Mouse (Mus musculus) embryonic facial prominence, embryonic 10.5 days (tissue): ENCODE measurements at regions not wholly inside any gene's neighbourhood (a gene's known extent, or its start where the extent isn't known, plus 50 kb on each side); places are given as distances from the start of the nearest gene placed in this dataset.

Experiments
- DNase-seq: peaks from one replicate; pipeline ENCODE4 v3.0.0-alpha.2; 2017; ENCODE audit warnings: low spot score
- H3K27ac ChIP-seq: fragments of 300-500 bp; sonication (generic); replicated peaks from 2 replicates; pipeline ENCODE4 v1.5.1; 2016; ENCODE audit warnings: mild to moderate bottlenecking
- H3K27me3 ChIP-seq: fragments of 300-500 bp; sonication (generic); replicated peaks from 2 replicates; pipeline ENCODE4 v1.6.1; 2016; ENCODE audit warnings: low read depth, mild to moderate bottlenecking; ENCODE audit not compliant: poor library complexity, severe bottlenecking
- H3K36me3 ChIP-seq: fragments of 300-500 bp; sonication (generic); replicated peaks from 2 replicates; pipeline ENCODE4 v1.6.1; 2016; ENCODE audit warnings: mild to moderate bottlenecking, moderate library complexity
- H3K4me1 ChIP-seq: fragments of 300-500 bp; sonication (generic); 2 replicates; pipeline ENCODE4 v1.6.1; 2016
- H3K4me3 ChIP-seq: fragments of 300-500 bp; sonication (generic); 2 replicates; pipeline ENCODE4 v1.5.1; 2016; ENCODE audit warnings: mild to moderate bottlenecking, moderate library complexity
- H3K9me3 ChIP-seq: fragments of 300-500 bp; sonication (generic); 2 replicates; pipeline ENCODE4 v1.6.1; 2016; ENCODE audit warnings: mild to moderate bottlenecking
- WGBS: fragments of 180-500 bp; shearing (Covaris S2); methylation state at CpG from one replicate; pipeline ENCODE4 v1.1.7; 2016; 5-methylcytosine and 5-hydroxymethylcytosine counted together

DNA sequence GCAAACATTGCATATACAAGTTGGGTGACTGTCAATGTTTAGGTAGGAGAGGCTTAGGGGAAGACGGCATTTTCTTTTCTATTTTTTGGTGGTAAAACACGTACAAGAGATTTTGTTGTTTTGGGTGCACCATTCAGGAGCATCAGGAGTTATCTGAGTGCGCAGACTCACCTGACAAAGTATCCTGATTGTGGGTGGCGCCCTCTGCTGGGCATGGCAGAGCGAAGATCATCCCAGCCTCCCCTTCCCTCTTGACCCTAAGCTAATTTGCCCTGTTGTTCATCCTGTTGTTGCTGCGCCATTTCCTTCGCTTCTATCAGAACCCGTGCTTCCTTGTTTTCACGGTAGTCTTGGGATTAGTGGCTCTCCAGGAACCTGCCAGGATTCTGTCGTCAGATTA is 217.6 kb upstream of the Cnr1 start:
- Histone ChIP-seq H3K27me3 (no peaks in the 10 kb centered on the region), H3K4me3 (no peak overlapping the region), H3K9me3 (peaks cover 9% of the 10 kb centered on the region), H3K27ac (no peak overlapping the region), H3K4me1 (no peaks in the 10 kb centered on the region), H3K36me3 (no peaks in the 10 kb centered on the region)
- DNase-seq: peak; percentile 14
- 55% methylated on average over 10 of the region's 10 CpGs for WGBS

DNA sequence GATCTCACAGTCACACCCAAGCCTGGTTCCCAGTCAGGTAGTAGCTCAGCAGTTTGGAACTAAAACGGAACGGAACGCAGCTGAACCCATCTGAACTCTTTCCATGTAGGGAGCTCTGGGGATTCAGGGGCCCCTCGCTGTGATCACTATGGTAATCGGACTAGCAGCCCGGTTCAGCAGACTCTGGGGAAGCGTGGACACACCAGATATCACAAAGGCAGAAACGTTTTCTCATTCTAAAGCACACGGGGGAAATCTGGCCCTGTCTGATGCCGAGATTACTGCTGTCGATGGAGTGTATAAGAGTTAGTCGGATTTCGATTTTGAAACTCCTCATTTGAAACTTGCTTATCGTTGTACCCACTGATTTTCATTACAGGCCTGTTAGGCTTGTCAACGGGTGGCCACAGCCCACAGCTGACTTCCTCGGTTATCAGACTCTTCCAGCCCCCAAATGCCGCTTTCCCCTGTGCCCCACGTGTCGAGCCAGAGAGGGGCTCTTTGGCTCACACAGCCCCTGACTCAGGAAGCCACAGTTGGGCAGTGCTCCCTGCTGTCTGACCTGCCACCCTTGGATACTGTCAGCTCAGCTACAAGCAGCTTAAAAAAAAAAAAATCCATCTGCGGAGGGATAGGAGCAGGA is 207.8 kb upstream of the Cnr1 start:
- Histone ChIP-seq H3K36me3 (no peaks in the 10 kb centered on the region), H3K27me3 (no peaks in the 10 kb centered on the region), H3K27ac (no peak overlapping the region), H3K4me3 (no peak overlapping the region), H3K9me3 (no peaks in the 10 kb centered on the region), H3K4me1 (peaks cover 9% of the 10 kb centered on the region; the same call in 1 of the 2 replicates)
- DNase-seq: no peak
- 39% methylated on average over 20 of the region's 20 CpGs for WGBS

DNA sequence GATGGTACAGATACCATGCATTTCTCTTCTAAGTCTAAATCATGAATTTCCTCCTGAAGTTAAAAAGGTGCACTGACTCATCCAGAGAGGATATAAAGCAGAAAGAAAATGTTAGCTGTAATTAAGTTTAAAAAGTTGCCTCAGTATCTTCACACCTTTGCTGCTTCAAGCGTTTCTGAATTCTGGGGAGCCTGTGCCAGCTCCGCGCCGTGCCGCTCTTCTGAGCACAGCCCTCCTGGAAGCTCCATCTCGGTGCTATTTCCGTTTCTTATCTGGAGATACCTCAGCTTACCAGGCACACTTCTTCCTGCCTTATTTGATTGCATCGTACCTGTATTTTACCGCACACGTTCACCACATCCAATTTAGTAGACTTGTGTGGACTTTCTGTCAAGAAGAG is 203.4 kb upstream of the Cnr1 start:
- H3K4me3 ChIP-seq: no peak overlapping the region
- no peak for DNase-seq
- WGBS: 94% methylated on average over 10 of the region's 10 CpGs
- peaks cover 9% of the 10 kb centered on the region; the same call in 1 of the 2 replicates for H3K4me1 ChIP-seq
- no peaks in the 10 kb centered on the region for H3K9me3 ChIP-seq
- no peak overlapping the region for H3K27ac ChIP-seq
- H3K36me3 ChIP-seq: no peaks in the 10 kb centered on the region
- no peaks in the 10 kb centered on the region for H3K27me3 ChIP-seq

DNA sequence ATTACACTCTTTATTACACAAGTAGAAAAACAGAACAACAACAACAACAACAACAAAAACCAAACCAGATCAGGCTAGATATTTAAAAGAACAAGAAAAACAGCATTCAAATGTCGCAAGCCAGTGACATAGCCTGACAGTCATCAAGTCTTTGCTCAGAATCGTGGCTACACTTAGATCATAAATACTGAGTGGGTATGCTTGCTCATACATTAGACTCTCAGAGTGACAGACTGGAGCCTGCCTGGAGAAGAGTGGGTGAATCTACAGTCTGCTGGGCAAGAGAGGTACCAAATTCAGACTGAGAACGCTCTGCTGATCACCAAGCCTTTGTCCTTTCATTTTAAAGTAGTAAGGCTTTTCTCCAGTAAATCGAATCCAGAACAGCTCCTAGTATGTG is 202.4 kb upstream of the Cnr1 start:
- Histone ChIP-seq H3K4me1 (0 out of 2 replicates have a peak, but pooled peaks cover under 1% of the 10 kb centered on the region), H3K9me3 (no peaks in the 10 kb centered on the region), H3K27ac (no peak overlapping the region), H3K36me3 (no peaks in the 10 kb centered on the region), H3K27me3 (no peaks in the 10 kb centered on the region), H3K4me3 (no peak overlapping the region)
- no peak for DNase-seq
- WGBS: 91% methylated on average over 4 of the region's 4 CpGs

DNA sequence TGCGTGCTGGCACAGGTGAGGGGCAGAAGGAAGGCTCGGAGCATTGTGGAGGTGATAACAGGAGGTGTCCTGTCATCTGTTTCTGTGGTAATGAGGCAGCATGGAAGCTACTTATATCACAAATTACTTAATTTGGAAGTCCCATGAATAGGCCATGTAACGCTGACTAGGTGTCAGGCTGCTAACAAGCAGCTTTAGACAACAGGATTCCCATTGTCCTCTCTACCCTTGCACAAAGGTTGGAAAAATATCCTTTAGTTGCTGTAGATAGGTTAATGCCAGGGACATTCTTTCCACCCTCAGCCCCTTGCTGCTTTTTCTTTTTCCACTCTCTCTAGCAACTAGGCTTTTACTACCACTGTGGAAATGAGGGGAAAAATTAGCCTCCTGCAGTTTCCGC is 192.6 kb upstream of the Cnr1 start:
- peaks cover 11% of the 10 kb centered on the region for H3K4me1 ChIP-seq
- H3K27ac ChIP-seq: no peak overlapping the region
- H3K36me3 ChIP-seq: no peaks in the 10 kb centered on the region
- 74% methylated on average over 4 of the region's 4 CpGs for WGBS
- no peak overlapping the region for H3K4me3 ChIP-seq
- DNase-seq: no peak
- H3K27me3 ChIP-seq: no peaks in the 10 kb centered on the region
- no peaks in the 10 kb centered on the region for H3K9me3 ChIP-seq

DNA sequence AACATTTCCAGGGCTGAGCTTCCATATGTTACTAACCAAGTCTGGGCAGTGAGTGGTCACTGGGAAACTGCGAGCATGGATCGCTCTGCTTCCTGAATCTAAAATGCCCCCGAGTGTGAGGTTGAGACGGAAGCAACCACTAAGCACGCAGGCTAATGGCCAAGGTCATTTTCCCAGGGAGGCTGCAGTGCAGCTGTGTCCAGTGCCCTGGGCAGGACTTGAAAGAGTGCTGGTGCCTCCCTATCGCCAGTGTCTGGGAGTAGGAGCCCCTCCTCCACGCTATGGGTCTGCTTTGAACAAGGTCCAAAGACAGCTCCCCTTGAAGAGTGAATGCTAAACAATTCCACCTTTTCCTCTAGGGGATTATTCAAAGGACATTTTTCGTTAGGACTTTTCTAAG is 189.5 kb upstream of the Cnr1 start:
- 47% methylated on average over 8 of the region's 8 CpGs for WGBS
- Histone ChIP-seq H3K9me3 (no peaks in the 10 kb centered on the region), H3K4me3 (no peak overlapping the region), H3K27me3 (no peaks in the 10 kb centered on the region), H3K4me1 (peaks cover 18% of the 10 kb centered on the region), H3K36me3 (no peaks in the 10 kb centered on the region), H3K27ac (no peak overlapping the region)
- peak; percentile 20 for DNase-seq

DNA sequence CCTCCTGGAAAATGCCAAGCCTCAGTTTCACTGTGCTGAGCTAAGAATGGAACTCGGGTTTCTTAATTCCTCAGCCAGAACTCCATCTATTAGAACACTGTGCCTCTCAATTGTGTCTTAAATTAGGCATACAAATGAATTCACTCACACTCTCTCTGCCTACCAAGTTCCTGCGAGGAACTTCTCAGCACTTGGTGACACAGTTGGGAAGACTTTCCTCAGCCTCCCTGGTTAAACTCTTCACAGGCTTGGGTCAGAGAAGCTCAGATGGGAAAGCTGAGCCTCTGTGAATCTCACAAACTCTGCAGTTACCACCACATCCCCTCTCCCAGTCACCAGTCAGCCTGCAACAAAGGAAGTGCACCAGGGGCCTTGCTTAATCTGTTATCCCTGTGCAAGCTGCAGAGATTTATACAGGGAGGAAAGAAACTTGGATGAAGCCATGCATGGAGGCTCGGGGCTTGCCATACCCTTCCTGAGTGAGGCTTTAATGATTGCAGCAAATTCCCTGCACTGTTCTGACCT is 188.9 kb upstream of the Cnr1 start:
- Histone ChIP-seq H3K4me1 (peaks cover 18% of the 10 kb centered on the region), H3K9me3 (no peaks in the 10 kb centered on the region), H3K27me3 (no peaks in the 10 kb centered on the region), H3K4me3 (no peak overlapping the region), H3K36me3 (no peaks in the 10 kb centered on the region), H3K27ac (no peak overlapping the region)
- DNase-seq: no peak
- 52% methylated on average over 3 of the region's 3 CpGs for WGBS

DNA sequence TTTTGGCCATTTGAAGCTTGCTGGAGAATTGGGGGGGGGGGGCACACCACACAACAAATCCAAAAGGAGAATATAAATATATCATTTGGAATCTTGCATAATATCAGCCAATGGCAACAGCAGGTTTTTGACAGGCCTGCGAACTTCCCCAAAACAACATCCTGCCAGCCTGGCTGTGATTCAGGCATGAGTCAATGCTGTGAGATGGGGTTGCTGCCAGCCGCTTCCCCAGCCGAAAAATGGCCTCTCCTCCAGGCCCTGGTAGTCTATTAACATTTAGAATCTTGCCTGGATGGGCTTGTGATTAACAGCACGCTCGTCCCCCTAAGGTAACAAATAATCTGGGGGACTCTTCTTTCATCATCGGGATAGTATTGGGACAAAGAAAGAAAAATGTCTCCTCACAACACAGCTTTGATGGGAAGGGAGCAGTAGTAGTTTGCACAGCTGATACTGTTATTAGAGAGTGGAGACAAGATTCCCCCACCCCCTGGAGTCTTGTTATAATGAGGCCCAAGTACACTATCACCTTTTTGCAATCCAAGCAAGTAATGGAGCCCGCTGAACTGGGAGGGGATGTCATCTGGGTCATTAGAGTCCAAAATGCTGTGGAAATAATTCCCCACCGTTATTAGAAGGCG is 188.2 kb upstream of the Cnr1 start:
- Histone ChIP-seq H3K27ac (no peak overlapping the region), H3K4me3 (no peak overlapping the region), H3K9me3 (no peaks in the 10 kb centered on the region), H3K4me1 (peaks cover 18% of the 10 kb centered on the region), H3K36me3 (no peaks in the 10 kb centered on the region), H3K27me3 (no peaks in the 10 kb centered on the region)
- DNase-seq: no peak
- WGBS: 83% methylated on average over 9 of the region's 9 CpGs

DNA sequence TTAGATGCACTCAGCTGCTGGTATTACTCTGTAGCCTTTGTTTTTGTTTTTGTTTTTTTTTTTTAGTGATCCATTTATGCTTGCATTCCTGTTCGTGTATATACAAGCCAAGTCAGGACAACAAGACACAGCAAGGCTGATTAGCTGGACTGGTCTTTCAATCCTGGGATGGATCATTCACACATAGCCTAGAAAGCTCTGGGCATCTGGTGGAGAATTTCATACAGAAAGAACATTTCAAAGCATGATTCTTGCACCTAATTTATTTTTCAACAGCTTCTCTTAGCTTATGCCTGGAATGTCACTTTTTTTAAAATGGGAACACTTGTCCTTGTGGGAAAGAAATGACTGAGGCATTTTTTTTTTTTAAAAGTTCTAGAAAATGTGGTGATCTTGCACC is 187.1 kb upstream of the Cnr1 start:
- Histone ChIP-seq H3K36me3 (no peaks in the 10 kb centered on the region), H3K27me3 (no peaks in the 10 kb centered on the region), H3K27ac (no peak overlapping the region), H3K4me3 (no peak overlapping the region), H3K4me1 (peaks cover 18% of the 10 kb centered on the region), H3K9me3 (no peaks in the 10 kb centered on the region)
- 69% methylated on average over 1 of the region's 1 CpGs for WGBS
- DNase-seq: no peak

DNA sequence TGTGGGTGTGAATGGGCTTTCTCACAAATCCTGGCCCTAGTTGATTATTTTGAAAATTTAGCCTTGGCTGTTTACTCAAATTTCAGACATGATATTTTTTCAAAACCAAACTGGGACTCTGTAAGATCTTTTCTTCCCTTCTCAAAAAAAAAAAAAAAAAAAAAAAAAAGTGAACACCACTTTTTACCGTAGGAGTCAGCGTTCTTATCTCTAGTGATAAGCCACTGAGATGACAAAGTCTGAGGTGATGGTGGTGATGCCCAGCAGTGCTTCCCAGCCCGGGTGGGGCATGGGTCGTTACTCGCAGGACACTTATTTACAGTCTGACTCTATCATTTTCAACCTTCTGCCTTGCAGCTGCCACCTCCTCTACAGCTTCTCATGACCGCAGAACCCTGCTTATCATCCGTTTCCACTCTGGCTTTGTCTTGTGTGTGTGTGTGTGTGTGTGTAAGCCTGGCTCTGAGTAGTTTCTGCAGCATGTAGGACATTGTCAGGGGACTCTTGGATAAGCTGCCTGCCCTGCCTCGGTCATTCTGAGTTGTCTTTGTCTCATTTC is 186.5 kb upstream of the Cnr1 start:
- no peaks in the 10 kb centered on the region for H3K27me3 ChIP-seq
- H3K9me3 ChIP-seq: no peaks in the 10 kb centered on the region
- no peaks in the 10 kb centered on the region for H3K36me3 ChIP-seq
- 85% methylated on average over 8 of the region's 8 CpGs for WGBS
- H3K4me1 ChIP-seq: peaks cover 18% of the 10 kb centered on the region
- H3K27ac ChIP-seq: no peak overlapping the region
- H3K4me3 ChIP-seq: no peak overlapping the region
- no peak for DNase-seq

DNA sequence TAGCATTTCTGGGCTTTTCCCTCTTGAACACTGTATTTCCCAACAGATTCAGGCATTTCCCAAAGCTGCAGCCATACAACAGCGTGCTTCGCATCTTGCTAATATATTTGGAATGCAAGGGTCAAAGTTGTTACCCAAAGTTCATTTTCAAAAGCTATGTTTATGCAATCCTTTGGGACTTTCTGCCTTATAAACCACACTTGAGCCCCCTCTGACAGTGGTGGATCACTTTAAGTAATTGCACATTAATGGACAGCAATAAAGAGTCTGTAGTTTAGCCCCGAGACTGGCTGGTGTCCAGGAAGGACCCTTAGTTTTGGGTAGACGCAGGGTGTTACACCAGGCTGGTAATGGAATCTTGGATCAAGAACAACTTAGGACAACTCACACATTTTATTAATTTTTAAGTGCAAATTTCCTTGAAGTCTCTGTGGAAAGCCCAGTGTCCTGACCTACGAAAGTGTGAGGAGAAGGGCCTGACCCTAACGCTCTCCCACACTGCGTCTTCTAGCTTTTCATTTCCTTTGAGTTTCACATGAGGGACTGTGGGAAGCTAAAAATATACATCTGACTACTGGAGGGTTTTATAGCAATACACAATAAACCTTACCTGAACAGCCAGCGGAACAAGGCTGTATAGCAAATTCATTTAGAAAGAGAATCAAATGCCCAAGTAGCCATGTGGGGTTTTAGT is 185.0 kb upstream of the Cnr1 start:
- no peak overlapping the region for H3K27ac ChIP-seq
- no peaks in the 10 kb centered on the region for H3K27me3 ChIP-seq
- H3K9me3 ChIP-seq: no peaks in the 10 kb centered on the region
- H3K4me3 ChIP-seq: no peak overlapping the region
- no peaks in the 10 kb centered on the region for H3K36me3 ChIP-seq
- 75% methylated on average over 8 of the region's 8 CpGs for WGBS
- H3K4me1 ChIP-seq: peaks cover 18% of the 10 kb centered on the region
- DNase-seq: no peak

DNA sequence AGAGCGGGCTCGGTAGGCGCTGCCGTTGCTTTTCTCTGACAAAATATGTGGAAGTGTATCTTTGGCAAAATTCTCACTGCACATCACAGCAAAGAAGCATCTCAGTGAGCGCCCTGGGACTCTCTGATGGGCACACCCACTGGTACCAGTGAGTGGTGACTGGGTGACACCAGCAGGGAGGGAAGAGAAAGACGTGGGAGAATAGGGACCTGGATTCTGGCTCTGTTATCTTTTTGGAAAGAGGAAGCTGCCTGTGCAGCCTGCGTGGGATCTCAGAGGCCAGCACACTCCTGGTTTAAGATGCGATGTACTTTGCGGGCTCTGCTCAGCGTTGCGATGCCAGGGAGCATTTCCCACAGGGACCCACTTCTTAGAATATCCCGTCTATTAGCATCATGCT is 183.4 kb upstream of the Cnr1 start:
- no peak for DNase-seq
- H3K4me1 ChIP-seq: peaks cover 6% of the 10 kb centered on the region; the same call in 1 of the 2 replicates
- H3K36me3 ChIP-seq: no peaks in the 10 kb centered on the region
- 90% methylated on average over 12 of the region's 12 CpGs for WGBS
- no peak overlapping the region for H3K27ac ChIP-seq
- no peaks in the 10 kb centered on the region for H3K9me3 ChIP-seq
- H3K4me3 ChIP-seq: no peak overlapping the region
- H3K27me3 ChIP-seq: no peaks in the 10 kb centered on the region
